Mouse (Mus musculus): ENCODE measurements around the gene Cbr3.
"Not testable (repeated sequence)": the region's sequence is repeated elsewhere in the genome, so short reads cannot be mapped to it uniquely, and the experiment has no call there.

The Cbr3 gene

DNA sequence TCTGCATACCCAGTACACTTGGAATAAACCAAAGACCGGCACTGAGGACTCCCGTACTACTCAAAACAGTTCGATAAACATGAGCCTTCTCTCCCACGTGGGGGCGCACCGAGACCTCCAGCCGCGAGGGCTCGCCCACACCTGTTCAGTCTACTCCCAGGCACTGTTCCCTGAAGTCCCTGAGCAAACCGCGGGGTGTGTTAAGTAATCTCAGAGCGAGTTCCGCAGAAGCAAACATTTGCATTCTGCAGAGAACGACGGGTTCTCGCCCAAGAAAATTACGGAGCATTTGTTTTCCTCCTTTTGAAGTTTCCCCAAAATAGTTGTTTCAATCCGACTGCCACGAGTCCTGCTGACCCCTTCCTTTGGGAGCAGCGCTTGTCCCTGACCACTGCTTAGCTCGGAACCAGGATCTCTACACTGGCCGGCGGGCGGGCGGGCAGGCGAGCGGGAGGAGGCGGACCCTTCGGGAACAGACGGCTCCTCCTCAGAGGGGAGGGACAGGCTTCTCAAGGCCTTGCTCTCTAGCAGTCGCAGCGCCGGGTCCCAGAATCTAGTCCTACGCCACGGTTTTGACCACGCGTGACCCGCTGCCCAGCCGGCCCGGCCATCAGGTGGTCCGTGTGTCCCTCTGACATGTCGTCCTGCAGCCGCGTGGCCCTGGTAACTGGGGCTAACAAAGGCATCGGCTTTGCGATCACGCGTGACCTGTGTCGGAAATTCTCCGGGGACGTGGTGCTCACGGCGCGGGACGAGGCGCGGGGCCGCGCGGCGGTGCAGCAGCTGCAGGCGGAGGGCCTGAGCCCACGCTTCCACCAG lies at the start of gene Cbr3:
Cbr3 (plus strand) TSS at position 527 of the 819 bp plus-strand sequence.
- DNase-seq (ENCODE audit: low spot score), result peak; percentile 75

GRCm38 (mm10) chr16:93644006-93644405 lies 39.0 kb upstream of the Cbr3 start:
- DNase-seq (ENCODE audit: low spot score), result no peak

DNA sequence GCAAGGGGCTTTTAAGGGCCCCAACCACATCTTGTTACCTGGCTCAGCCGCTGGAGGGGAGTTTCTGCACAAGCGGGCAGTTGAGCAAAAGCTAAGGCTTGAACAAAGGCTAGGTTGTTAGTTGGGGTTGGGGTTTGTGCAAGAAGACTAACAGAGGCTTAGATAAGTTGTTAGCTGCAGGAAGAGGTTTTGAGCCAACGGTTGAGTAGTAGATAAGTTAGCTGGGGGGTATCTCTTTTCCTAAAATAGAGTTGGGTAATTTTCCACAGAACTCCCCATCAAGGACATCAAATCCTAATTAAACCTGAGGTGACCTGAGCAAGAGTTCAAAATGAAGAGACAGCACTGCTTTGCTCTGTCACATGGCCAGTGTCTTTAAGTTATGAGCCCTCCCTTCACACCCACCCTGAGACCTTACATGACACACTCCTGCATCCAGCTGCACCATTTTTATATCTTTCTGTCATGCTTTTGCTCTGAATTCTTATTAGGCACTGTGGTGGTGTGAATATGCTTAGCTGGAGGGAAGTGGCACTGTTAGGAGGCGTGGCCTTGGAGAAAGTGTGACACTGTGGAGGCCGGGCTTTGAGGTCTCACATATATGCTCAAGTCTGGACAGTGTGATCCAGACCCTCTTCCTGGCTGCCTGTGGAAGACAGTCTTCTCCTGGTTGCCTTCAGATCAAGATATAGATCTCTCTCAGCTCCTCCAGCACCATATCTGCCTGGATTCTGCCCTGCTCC lies 34.4 kb upstream of the Cbr3 start:
- DNase-seq (ENCODE audit: low spot score), result no peak

DNA sequence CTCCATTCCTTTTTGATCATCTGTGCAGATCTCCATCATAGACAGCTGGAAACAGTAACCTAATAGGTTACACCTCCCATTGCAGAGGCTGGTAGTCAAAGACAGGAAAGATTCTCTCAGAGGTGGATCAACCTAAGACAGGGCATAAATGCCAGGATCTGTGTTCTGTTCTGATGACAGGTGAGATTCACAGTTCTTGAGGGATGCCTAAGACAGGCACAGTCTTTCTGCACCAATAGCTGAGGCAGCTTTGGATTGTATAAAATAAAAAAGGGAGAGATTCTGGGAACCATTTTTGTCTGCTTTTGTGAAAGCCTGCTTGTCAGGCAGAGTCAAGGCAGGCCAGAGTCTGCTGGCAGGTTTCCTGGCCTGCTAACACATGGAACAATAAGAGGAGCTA lies 15.0 kb upstream of the Cbr3 start:
- no peak for DNase-seq (ENCODE audit: low spot score)

- no peak for DNase-seq (ENCODE audit: low spot score)
Measured at GRCm38 (mm10) chr16:93669521-93669920, 13.5 kb upstream of the Cbr3 start.

- DNase-seq (ENCODE audit: low spot score), result peak; percentile 12
Measured at GRCm38 (mm10) chr16:93670466-93670865, 12.5 kb upstream of the Cbr3 start.

GRCm38 (mm10) chr16:93671064-93671463 lies 12.0 kb upstream of the Cbr3 start:
- DNase-seq (ENCODE audit: low spot score), result no peak

DNA sequence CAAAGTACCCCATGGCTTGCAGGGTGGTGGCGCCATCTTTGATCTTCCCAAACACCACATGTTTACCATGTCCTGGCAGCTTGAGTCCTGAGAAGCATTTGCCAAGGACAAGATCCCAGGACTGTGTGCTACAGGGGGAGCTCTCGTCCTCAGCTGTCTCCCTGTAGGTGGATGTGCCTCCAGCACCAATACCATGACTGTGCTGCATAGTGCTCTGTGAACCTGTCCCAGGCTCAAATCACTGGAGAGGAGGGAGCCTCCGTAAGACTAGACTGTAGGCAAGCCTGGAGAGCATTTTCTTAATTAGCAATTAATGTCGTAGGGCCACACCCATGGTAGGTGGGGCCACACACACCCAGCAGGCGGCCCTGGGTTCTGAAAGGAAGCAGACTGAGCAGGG lies 6.6 kb upstream of the Cbr3 start:
- DNase-seq (ENCODE audit: low spot score), result no peak

- no peak for DNase-seq (ENCODE audit: low spot score)
Measured at GRCm38 (mm10) chr16:93678206-93678605, 4.8 kb upstream of the Cbr3 start.

DNA sequence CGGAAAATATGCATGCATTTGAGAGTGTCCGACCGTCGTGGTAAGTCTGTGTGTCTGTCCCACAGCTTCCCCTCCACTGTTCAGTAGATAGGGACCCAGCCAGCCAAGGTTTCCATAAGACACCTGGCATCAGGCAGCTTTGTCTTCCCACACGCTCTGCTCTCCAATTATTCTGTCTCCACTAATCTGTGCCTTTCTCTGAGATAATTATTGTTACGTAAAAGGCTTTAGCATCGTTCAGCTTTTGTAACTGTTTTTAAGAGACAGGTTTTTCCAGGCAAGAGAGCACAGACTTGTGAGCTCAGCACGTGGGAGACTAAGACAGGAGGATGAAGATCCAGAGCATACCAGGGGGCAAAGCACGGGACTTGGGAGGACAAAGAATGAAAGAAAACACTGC lies 3.9 kb upstream of the Cbr3 start:
- DNase-seq (ENCODE audit: low spot score), result no peak

GRCm38 (mm10) chr16:93682156-93682688 lies 793 bp upstream of the Cbr3 start:
- no peak for DNase-seq (ENCODE audit: low spot score)

GRCm38 (mm10) chr16:93683508-93684236 lies 657 bp downstream of the Cbr3 start:
- peak; percentile 47 for DNase-seq (ENCODE audit: low spot score)

- no peak for DNase-seq (ENCODE audit: low spot score)
Measured at GRCm38 (mm10) chr16:93684441-93684840, 1.4 kb downstream of the Cbr3 start.

- not testable (repeated sequence) for DNase-seq (ENCODE audit: low spot score)
Measured at GRCm38 (mm10) chr16:93685783-93686182, 2.8 kb downstream of the Cbr3 start.

DNA sequence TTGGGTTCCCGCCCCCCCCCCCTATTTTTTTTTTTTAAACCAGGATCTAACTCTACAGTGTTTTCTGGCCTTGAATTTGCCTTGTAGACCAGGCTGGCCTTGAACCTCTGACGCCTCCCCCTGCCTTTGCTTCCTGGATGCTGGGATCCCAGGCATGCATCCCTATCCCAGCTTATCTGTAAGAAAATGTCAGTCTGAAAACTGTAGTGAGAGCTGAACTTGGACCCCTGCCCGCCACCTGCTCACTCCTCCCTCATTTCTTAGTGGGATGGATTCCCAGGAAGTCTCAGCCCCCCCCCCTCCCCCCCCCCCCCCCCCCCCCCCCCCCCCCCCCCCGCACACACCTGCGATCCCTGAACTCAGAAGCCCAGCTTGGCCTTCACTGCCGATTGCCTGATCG lies 3.4 kb downstream of the Cbr3 start:
- DNase-seq (ENCODE audit: low spot score), result no peak

- peak; percentile 57 for DNase-seq (ENCODE audit: low spot score)
Measured at GRCm38 (mm10) chr16:93686945-93687344, 3.9 kb downstream of the Cbr3 start.

DNA sequence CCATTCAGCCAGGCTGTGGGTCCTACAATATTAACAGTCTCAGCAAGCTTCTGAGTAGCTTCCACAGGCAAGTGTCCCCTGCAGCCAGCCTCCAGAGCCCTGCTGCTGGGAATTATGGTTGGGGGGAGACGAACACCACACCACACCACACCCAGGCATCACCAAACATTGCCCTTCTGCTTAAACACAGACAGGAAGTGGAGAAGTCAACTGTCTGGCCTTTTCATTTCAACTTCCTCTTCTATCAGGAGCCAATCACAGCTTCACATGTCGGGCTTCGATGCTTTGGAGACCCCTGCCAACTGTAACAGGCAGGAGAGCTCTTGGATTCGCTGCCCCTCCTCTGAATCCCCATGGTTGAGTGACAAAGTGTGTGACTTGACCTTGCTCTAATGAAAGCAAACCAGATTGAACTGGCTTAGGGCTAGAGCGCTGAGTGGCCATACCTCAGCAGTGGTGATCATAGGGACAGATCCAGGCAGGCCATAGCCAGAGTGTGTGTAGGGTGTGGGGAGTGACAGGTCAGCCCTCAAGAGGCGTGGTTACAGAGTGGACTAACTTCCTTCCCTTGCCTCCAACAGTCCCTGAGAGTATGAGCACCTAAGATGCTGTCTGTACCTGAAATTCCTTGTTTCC lies 8.3 kb downstream of the Cbr3 start:
- DNase-seq (ENCODE audit: low spot score), result no peak

DNA sequence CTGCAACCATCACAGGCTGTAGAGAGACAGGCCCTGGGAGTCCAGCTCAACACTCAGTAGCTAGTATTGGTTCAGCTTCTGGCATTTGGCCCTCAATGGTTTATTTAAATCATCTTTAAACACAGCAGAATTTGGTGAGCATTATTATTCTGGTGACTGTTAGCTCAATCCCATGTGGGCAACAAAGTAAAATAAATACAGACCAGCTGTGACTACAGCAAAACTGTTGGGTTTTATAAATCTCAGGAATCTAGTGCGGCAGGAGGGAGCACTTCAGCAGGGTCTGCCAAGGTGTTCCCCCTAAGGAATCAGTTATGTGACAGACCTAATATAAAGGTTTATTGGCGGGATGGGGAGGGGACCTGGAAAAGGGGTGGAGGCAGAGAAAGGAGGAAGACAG lies 9.7 kb downstream of the Cbr3 start:
- DNase-seq (ENCODE audit: low spot score), result no peak

GRCm38 (mm10) chr16:93707116-93707515 lies 24.1 kb downstream of the Cbr3 start:
- no peak for DNase-seq (ENCODE audit: low spot score)

DNA sequence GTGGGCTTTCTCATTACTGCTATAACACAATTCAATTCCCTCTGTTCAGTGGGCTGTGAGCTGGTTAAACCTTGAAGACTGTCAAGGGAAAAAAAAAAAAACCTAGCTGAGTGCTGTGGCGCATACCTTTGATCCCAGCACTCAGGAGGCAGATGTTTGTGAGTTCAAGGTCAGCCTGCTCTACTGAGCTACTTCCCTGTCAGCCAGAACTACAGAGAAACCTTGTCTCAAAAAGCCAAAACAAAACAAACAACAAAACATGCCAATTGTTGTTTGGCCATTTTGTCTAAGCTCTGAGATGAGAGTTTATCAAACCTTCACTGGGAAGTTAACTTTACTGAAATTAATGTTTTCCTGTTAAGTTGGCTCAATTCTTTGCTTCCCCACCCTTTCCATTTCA lies 26.2 kb downstream of the Cbr3 start:
- no peak for DNase-seq (ENCODE audit: low spot score)

- peak; percentile 89 for DNase-seq (ENCODE audit: low spot score)
Measured at GRCm38 (mm10) chr16:93710924-93711323, 27.9 kb downstream of the Cbr3 start.
